In genomic region chr8:85027922-85028321, GRCm38 (mm10) we compare ENCODE assay signal across 9 mouse cellular contexts. TPM values are rescaled to one million over a fixed set of nuclear protein-coding genes. Genes with fewer than 3 reads are reported as not detected.
DNase-seq lines count a peak whose midpoint lies in the region; ATAC-seq lines count a peak whose summit lies in the region.
"Had no signal": no experiment of that assay in that cellular context is flagged by ENCODE, and none has a peak within 500 bp of the region (broad histone marks: within the 10 kb centered on the region; RNA-seq: fewer than 3 reads in every experiment).

No protein-coding gene starts in this region.

- no peaks in the 10 kb centered on the region for H3K9me3 ChIP-seq in embryonic facial prominence, embryonic 13.5 days
- no peaks in the 10 kb centered on the region for H3K9me3 ChIP-seq in limb, embryonic 12.5 days
- H3K9me3 ChIP-seq in stomach, embryonic 15.5 days, result no peaks in the 10 kb centered on the region

- no peaks in the 10 kb centered on the region for H3K27me3 ChIP-seq in embryonic facial prominence, embryonic 13.5 days
- no peaks in the 10 kb centered on the region for H3K27me3 ChIP-seq in limb, embryonic 12.5 days
- no peaks in the 10 kb centered on the region for H3K27me3 ChIP-seq in stomach, embryonic 15.5 days (replicated peaks)

- 25% methylated on average over 2 of the region's 2 CpGs for WGBS in embryonic facial prominence, embryonic 13.5 days
- 45% methylated on average over 2 of the region's 2 CpGs for WGBS in limb, embryonic 12.5 days
- WGBS in stomach, embryonic 15.5 days, result 12% methylated on average over 2 of the region's 2 CpGs

- no peak overlapping the region for H3K27ac ChIP-seq in embryonic facial prominence, embryonic 13.5 days
- H3K27ac ChIP-seq in limb, embryonic 12.5 days, result no peak overlapping the region
- no peak overlapping the region for H3K27ac ChIP-seq in stomach, embryonic 15.5 days

- H3K4me1 ChIP-seq in embryonic facial prominence, embryonic 13.5 days, result peaks cover 38% of the 10 kb centered on the region
- peaks cover 39% of the 10 kb centered on the region for H3K4me1 ChIP-seq in limb, embryonic 12.5 days (replicated peaks)
- peaks cover 33% of the 10 kb centered on the region for H3K4me1 ChIP-seq in stomach, embryonic 15.5 days

- H3K9ac ChIP-seq in embryonic facial prominence, embryonic 13.5 days, result peak overlapping the region; percentile 100
- H3K9ac ChIP-seq in limb, embryonic 12.5 days (replicated peaks), result peak overlapping the region; percentile 98
- peak overlapping the region; percentile 100; the same call in 1 of the 2 replicates for H3K9ac ChIP-seq in stomach, embryonic 15.5 days

- H3K4me3 ChIP-seq in embryonic facial prominence, embryonic 13.5 days, result peak overlapping the region; percentile 99
- H3K4me3 ChIP-seq in limb, embryonic 12.5 days (replicated peaks), result peak overlapping the region; percentile 100
- H3K4me3 ChIP-seq in stomach, embryonic 15.5 days (replicated peaks), result peak overlapping the region; percentile 90

- peak overlapping the region; percentile 92 for H3K4me2 ChIP-seq in embryonic facial prominence, embryonic 13.5 days
- peak overlapping the region; percentile 97 for H3K4me2 ChIP-seq in limb, embryonic 12.5 days
- peak overlapping the region; percentile 50 for H3K4me2 ChIP-seq in stomach, embryonic 15.5 days

- intact Hi-C loops in left cerebral cortex, postnatal 10 days (cut with DNase I), result no loop called here

- DNase-seq in retina, embryonic 14.5 days (ENCODE audit: low spot score), result peak; percentile 11
- no peak for DNase-seq in retina, postnatal 1 day
- DNase-seq in layer of hippocampus, adult 9-10 months (ENCODE audit: low spot score), result no peak
- DNase-seq in right cerebral cortex, adult 2 months (ENCODE audit: low spot score in 2 of 2), result no peak
- DNase-seq in left cerebral cortex, postnatal 10 days (ENCODE audit: extremely low spot score in 1 of 2, low spot score in 2 of 2), result no peak

- no peak for ATAC-seq in embryonic facial prominence, embryonic 13.5 days (ENCODE audit: insufficient number of reproducible peaks, insufficient read depth, low FRiP score, low TSS enrichment, low read depth)
- ATAC-seq in limb, embryonic 12.5 days (ENCODE audit: insufficient number of reproducible peaks, insufficient read depth, low FRiP score, low TSS enrichment, low read depth), result no peak
- ATAC-seq in stomach, embryonic 15.5 days (ENCODE audit: insufficient read depth, low FRiP score, low read depth), result no peak

- peaks cover 52% of the 10 kb centered on the region for H3K36me3 ChIP-seq in embryonic facial prominence, embryonic 13.5 days
- peaks cover 49% of the 10 kb centered on the region for H3K36me3 ChIP-seq in limb, embryonic 12.5 days
- H3K36me3 ChIP-seq in stomach, embryonic 15.5 days, result peaks cover 41% of the 10 kb centered on the region

RNA-seq across cellular contexts. Expression of gene Trir, which starts 1.3 kb away (rescaled TPM):
- 133 and 146 TPM in 2 replicates for polyA plus RNA-seq in embryonic facial prominence, embryonic 13.5 days (2015; fragmentation: Nextera tagmentation; extraction: Ambion mirVana)
- 177 and 182 TPM in 2 replicates for polyA plus RNA-seq in limb, embryonic 12.5 days (2016; fragmentation: Nextera tagmentation; extraction: Ambion mirVana)
- 104 and 132 TPM in 2 replicates for polyA plus RNA-seq in stomach, embryonic 15.5 days (2015; fragmentation: Nextera tagmentation; extraction: Ambion mirVana)
- total RNA-seq in left cerebral cortex, postnatal 10 days (2021), result 100 to 1,000 TPM; 139 to 145 TPM

RNA-seq across cellular contexts. Expression of gene Asna1, which starts 2.8 kb away (rescaled TPM):
- polyA plus RNA-seq in embryonic facial prominence, embryonic 13.5 days (2015; fragmentation: Nextera tagmentation; extraction: Ambion mirVana), result 126 and 139 TPM in 2 replicates
- polyA plus RNA-seq in limb, embryonic 12.5 days (2016; fragmentation: Nextera tagmentation; extraction: Ambion mirVana), result 134 TPM in 2 replicates
- 108 and 115 TPM in 2 replicates for polyA plus RNA-seq in stomach, embryonic 15.5 days (2015; fragmentation: Nextera tagmentation; extraction: Ambion mirVana)
- total RNA-seq in left cerebral cortex, postnatal 10 days (2021), result 100 to 1,000 TPM; 111 to 113 TPM

RNA-seq across cellular contexts. Expression of gene Tnpo2, which starts 8.8 kb away (rescaled TPM):
- polyA plus RNA-seq in embryonic facial prominence, embryonic 13.5 days (2015; fragmentation: Nextera tagmentation; extraction: Ambion mirVana), result 30.1 and 43.4 TPM in 2 replicates
- 30.5 and 31.7 TPM in 2 replicates for polyA plus RNA-seq in limb, embryonic 12.5 days (2016; fragmentation: Nextera tagmentation; extraction: Ambion mirVana)
- polyA plus RNA-seq in stomach, embryonic 15.5 days (2015; fragmentation: Nextera tagmentation; extraction: Ambion mirVana), result 26.9 and 31.9 TPM in 2 replicates
- total RNA-seq in left cerebral cortex, postnatal 10 days (2021), result 100 to 1,000 TPM; 168 to 193 TPM

RNA-seq across cellular contexts. Expression of gene Best2, which starts 13.6 kb away (rescaled TPM):
- 0.14 TPM in 1 of 2 replicates, not detected in the other for polyA plus RNA-seq in embryonic facial prominence, embryonic 13.5 days (2015; fragmentation: Nextera tagmentation; extraction: Ambion mirVana)
- polyA plus RNA-seq in limb, embryonic 12.5 days (2016; fragmentation: Nextera tagmentation; extraction: Ambion mirVana), result not detected in 2 replicates
- 0.23 and 0.49 TPM in 2 replicates for polyA plus RNA-seq in stomach, embryonic 15.5 days (2015; fragmentation: Nextera tagmentation; extraction: Ambion mirVana)
- total RNA-seq in left cerebral cortex, postnatal 10 days (2021), result not detected
- total RNA-seq: hematopoietic stem cell, adult 5-6 weeks had no signal

RNA-seq across cellular contexts. Expression of gene Fbxw9, which starts 31.9 kb away (rescaled TPM):
- 36.7 and 38.2 TPM in 2 replicates for polyA plus RNA-seq in embryonic facial prominence, embryonic 13.5 days (2015; fragmentation: Nextera tagmentation; extraction: Ambion mirVana)
- polyA plus RNA-seq in limb, embryonic 12.5 days (2016; fragmentation: Nextera tagmentation; extraction: Ambion mirVana), result 27.4 and 29.9 TPM in 2 replicates
- 29.0 and 29.4 TPM in 2 replicates for polyA plus RNA-seq in stomach, embryonic 15.5 days (2015; fragmentation: Nextera tagmentation; extraction: Ambion mirVana)
- 10 to 100 TPM; 60.1 to 63.5 TPM for total RNA-seq in left cerebral cortex, postnatal 10 days (2021)
